Mouse (Mus musculus) stomach, postnatal 0 days (tissue): Measurements from ENCODE around the gene Gm15293. TPM values are rescaled to one million over a fixed set of nuclear protein-coding genes. Genes with fewer than 3 reads are reported as not detected.
"Not testable (repeated sequence)": the region's sequence is repeated elsewhere in the genome, so short reads cannot be mapped to it uniquely, and the experiment has no call there.

Experiments used
- ATAC-seq: fragments of 200-750 bp; cut with Nextera tagmentation; 2 replicates; pipeline ENCODE4 v1.8.0; 2017; ENCODE audit not compliant: low FRiP score, low TSS enrichment
- DNase-seq: peaks from one replicate; pipeline ENCODE4 v3.0.0-alpha.2; 2016; ENCODE audit warnings: low spot score
- H3K27ac ChIP-seq: fragments of 300-500 bp; sonication (generic); replicated peaks from 2 replicates; pipeline ENCODE4 v1.5.1; 2014; ENCODE audit warnings: mild to moderate bottlenecking, control low read depth
- H3K27me3 ChIP-seq: fragments of 300-500 bp; sonication (generic); 2 replicates; pipeline ENCODE4 v1.6.1; 2014; ENCODE audit warnings: low read length; ENCODE audit not compliant: control insufficient read depth, insufficient read depth
- H3K36me3 ChIP-seq: fragments of 300-500 bp; sonication (generic); 2 replicates; pipeline ENCODE4 v1.6.1; 2014; ENCODE audit warnings: low read length, mixed read lengths; ENCODE audit not compliant: control insufficient read depth, insufficient read depth
- H3K4me1 ChIP-seq: fragments of 300-500 bp; sonication (generic); replicated peaks from 2 replicates; pipeline ENCODE4 v1.6.1; 2014; ENCODE audit warnings: antibody characterized with exemption; ENCODE audit not compliant: control insufficient read depth, insufficient read depth
- H3K4me2 ChIP-seq: fragments of 300-500 bp; sonication (generic); replicated peaks from 2 replicates; pipeline ENCODE4 v1.6.1; 2014; ENCODE audit warnings: low read depth, mild to moderate bottlenecking, control low read depth, moderate library complexity
- H3K4me3 ChIP-seq: fragments of 300-500 bp; sonication (generic); 2 replicates; pipeline ENCODE4 v1.5.1; 2014; ENCODE audit warnings: low read depth, low read length, control low read depth
- H3K9ac ChIP-seq: fragments of 300-500 bp; sonication (generic); 2 replicates; pipeline ENCODE4 v1.6.1; 2014; ENCODE audit warnings: mild to moderate bottlenecking, low read length, control low read depth, mixed read lengths
- H3K9me3 ChIP-seq: fragments of 300-500 bp; sonication (generic); 2 replicates; pipeline ENCODE4 v1.6.1; 2016; ENCODE audit warnings: low read length; ENCODE audit not compliant: control insufficient read depth
- whole genome bisulfite sequencing: fragments of 180-500 bp; shearing (Covaris S2); extraction: QIAGEN DNeasy Blood & Tissue Kit; methylation state at CpG from one replicate; pipeline ENCODE4 v1.1.7; 2014; 5-methylcytosine and 5-hydroxymethylcytosine counted together
- polyA plus RNA-seq: library from polyadenylated mRNA; unstranded; fragments of >200 nt; fragmentation: Nextera tagmentation; extraction: Ambion mirVana; gene quantifications from 2 replicates; pipeline ENCODE4 v1.2.1, GENCODE M21; 2015

Gm15293 gene
- polyA plus RNA-seq: not detected in 2 replicates

DNA sequence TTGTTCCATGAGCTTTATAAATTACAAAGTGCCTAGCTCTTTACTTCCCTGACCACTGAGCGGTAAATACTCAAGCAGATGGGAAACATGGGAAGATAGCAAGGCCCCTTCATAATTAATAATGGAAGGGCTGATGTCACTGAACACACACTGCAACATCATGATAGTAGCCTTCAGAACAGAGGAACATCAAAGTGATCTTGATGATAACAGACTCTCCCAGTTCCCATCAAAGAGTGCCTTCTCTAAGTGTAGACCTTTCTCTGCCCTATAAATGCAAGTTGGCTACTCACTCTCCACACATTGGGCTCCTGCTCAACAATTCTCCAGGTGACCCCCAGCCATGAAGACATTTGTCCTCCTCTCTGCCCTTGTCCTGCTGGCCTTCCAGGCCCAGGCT is at the start of gene Gm15293:
Gene Gm15293, plus strand, starts transcription at position 301 of the 400 bp plus-strand sequence.
- not testable (repeated sequence) for H3K27me3 ChIP-seq, H3K27ac ChIP-seq, H3K4me3 ChIP-seq, H3K4me2 ChIP-seq, H3K36me3 ChIP-seq, DNase-seq, H3K9me3 ChIP-seq, H3K4me1 ChIP-seq, H3K9ac ChIP-seq, ATAC-seq
- no CpG with 5 or more reads among the region's 1 CpGs for WGBS

DNA sequence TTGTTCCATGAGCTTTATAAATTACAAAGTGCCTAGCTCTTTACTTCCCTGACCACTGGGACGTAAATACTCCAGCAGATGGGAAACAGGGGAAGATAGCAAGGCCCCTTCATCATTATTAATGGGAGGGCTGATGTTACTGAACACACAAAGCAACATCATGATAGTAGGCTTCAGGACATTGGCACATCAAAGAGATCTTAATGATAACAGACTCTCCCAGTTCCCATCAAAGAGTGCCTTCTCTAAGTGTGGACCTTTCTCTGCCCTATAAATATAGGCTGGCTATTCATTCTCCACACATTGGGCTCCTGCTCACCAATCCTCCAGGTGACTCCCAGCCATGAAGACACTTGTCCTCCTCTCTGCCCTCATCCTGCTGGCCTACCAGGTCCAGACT is 39.4 kb upstream of the Gm15293 start, which contains the start of gene Defa22:
Gene Defa22, plus strand, starts transcription at position 301 of the 400 bp plus-strand sequence.
- H3K27ac ChIP-seq, DNase-seq, H3K36me3 ChIP-seq, H3K9ac ChIP-seq, H3K4me3 ChIP-seq, H3K27me3 ChIP-seq, ATAC-seq, H3K4me2 ChIP-seq, H3K9me3 ChIP-seq, H3K4me1 ChIP-seq: not testable (repeated sequence)
- WGBS: no CpG with 5 or more reads among the region's 1 CpGs

DNA sequence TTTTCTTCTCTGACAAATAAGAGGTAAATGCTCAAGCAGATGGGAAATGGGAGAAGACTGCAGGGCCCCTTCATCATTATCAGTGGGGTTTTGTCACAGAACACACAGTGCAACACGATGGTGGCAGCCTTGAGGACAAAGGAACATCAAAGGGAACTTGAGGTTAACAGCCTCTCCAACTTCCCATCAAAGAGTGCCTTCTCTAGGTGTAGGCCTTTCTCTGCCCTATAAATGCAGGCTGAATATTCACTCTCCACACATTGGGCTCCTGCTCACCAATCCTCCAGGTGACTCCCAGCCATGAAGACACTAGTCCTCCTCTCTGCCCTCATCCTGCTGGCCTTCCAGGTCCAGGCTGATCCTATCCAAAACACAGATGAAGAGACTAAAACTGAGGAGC is 10.0 kb upstream of the Gm15293 start, which contains the start of gene Defa31:
Gene Defa31, plus strand, starts transcription at position 301 of the 400 bp plus-strand sequence.
- not testable (repeated sequence) for H3K4me1 ChIP-seq, H3K4me3 ChIP-seq, H3K27me3 ChIP-seq, H3K36me3 ChIP-seq, H3K27ac ChIP-seq, ATAC-seq, DNase-seq, H3K4me2 ChIP-seq, H3K9me3 ChIP-seq, H3K9ac ChIP-seq
- no CpG with 5 or more reads among the region's 1 CpGs for WGBS

Other genes with a start within 250 kb of the Gm15293 start
- not detected in 2 replicates for gene Defa21, start 176.0 kb upstream of the Gm15293 start, polyA plus RNA-seq
- gene Defa23, start 146.5 kb upstream of the Gm15293 start, polyA plus RNA-seq: not detected in 2 replicates
- gene Defa35, start 136.5 kb upstream of the Gm15293 start, polyA plus RNA-seq: not detected in 2 replicates
- gene Defa25, start 117.1 kb upstream of the Gm15293 start, polyA plus RNA-seq: not detected in 2 replicates
- not detected in 2 replicates for gene Gm14851, start 105.5 kb upstream of the Gm15293 start, polyA plus RNA-seq
- not detected in 2 replicates for gene Defa30, start 66.9 kb upstream of the Gm15293 start, polyA plus RNA-seq
- not detected in 2 replicates for gene Defa22, start 39.3 kb upstream of the Gm15293 start, polyA plus RNA-seq
- gene Defa31, start 9.9 kb upstream of the Gm15293 start, polyA plus RNA-seq: not detected in 2 replicates
- not detected in 2 replicates for gene Gm15292, start 48.2 kb downstream of the Gm15293 start, polyA plus RNA-seq
- gene Defa27, start 114.0 kb downstream of the Gm15293 start, polyA plus RNA-seq: not detected in 2 replicates
- not detected in 2 replicates for gene Defa29, start 125.5 kb downstream of the Gm15293 start, polyA plus RNA-seq
- not detected in 2 replicates for gene Defa2, start 177.0 kb downstream of the Gm15293 start, polyA plus RNA-seq
- gene Defa33, start 190.2 kb downstream of the Gm15293 start, polyA plus RNA-seq: not detected in 2 replicates
- gene Defa36, start 225.8 kb downstream of the Gm15293 start, polyA plus RNA-seq: not detected in 2 replicates